Mouse (Mus musculus) bone marrow, adult 2 months (tissue): Measurements from ENCODE around the gene Plxna2. TPM values are rescaled to one million over a fixed set of nuclear protein-coding genes. Genes with fewer than 3 reads are reported as not detected.

Source experiments
- H3K27ac ChIP-seq: fragments of 200-500 bp; 2 replicates; pipeline ENCODE4 v1.5.1; 2012; ENCODE audit warnings: low read depth, mild to moderate bottlenecking, control low read depth, inconsistent platforms, low read length; ENCODE audit not compliant: control insufficient read depth, poor library complexity, insufficient read depth
- H3K4me1 ChIP-seq: fragments of 200-500 bp; 2 replicates; pipeline ENCODE4 v1.6.1; 2011; ENCODE audit warnings: low read length; ENCODE audit not compliant: control insufficient read depth, insufficient read depth
- H3K4me3 ChIP-seq: fragments of 200-500 bp; replicated peaks from 2 replicates; pipeline ENCODE3; 2011; ENCODE audit warnings: mild to moderate bottlenecking, low read depth, low read length, control low read depth; ENCODE audit not compliant: control insufficient read depth
- CTCF ChIP-seq: fragments of 200-500 bp; IDR thresholded peaks from 2 replicates; pipeline ENCODE4 v1.5.1; 2011; ENCODE audit warnings: low read length, control low read depth; ENCODE audit not compliant: control insufficient read depth, insufficient read depth
- POLR2A ChIP-seq: fragments of 200-500 bp; IDR thresholded peaks from 2 replicates; pipeline ENCODE4 v1.6.1; 2011; ENCODE audit warnings: low read depth, mild to moderate bottlenecking, control low read depth, low read length, borderline replicate concordance; ENCODE audit not compliant: control insufficient read depth
- WGBS: fragments of 180-500 bp; shearing (Covaris S2); methylation state at CpG from one replicate; pipeline ENCODE4 v1.1.7; 2018; 5-methylcytosine and 5-hydroxymethylcytosine counted together
- polyA plus RNA-seq: library from polyadenylated mRNA; stranded (reverse); fragments of >200 nt; gene quantifications from 2 replicates; pipeline ENCODE4 v1.2.4, GENCODE M21; 2011; ENCODE audit warnings: low replicate concordance; ENCODE audit not compliant: missing spikeins, insufficient read depth, insufficient read length

The Plxna2 gene
- polyA plus RNA-seq, 1 experiment = 0.80 TPM

- Histone ChIP-seq H3K4me3 (no peak overlapping the region), H3K4me1 (no peaks in the 10 kb centered on the region), H3K27ac (no peak overlapping the region)
- no peak for TF ChIP-seq CTCF
- no peak for TF ChIP-seq POLR2A
- 80% methylated on average over 5 of the region's 5 CpGs for WGBS
These were observed 24.9 kb upstream of the Plxna2 start for GRCm38 (mm10) chr1:194593155-194593554.

- 42% methylated on average over 5 of the region's 5 CpGs for WGBS
- H3K4me3 ChIP-seq = no peak overlapping the region
- TF ChIP-seq POLR2A (no peak), CTCF (no peak)
These were observed 10.4 kb upstream of the Plxna2 start for GRCm38 (mm10) chr1:194607406-194608261.

GRCm38 (mm10) chr1:194610516-194610915, 7.5 kb upstream of the Plxna2 start:
- no peak for TF ChIP-seq CTCF
- TF ChIP-seq POLR2A = no peak
- H3K4me3 ChIP-seq = no peak overlapping the region
- 31% methylated on average over 2 of the region's 2 CpGs for WGBS
- H3K4me1 ChIP-seq = no peaks in the 10 kb centered on the region
- no peak overlapping the region for H3K27ac ChIP-seq

More at GRCm38 (mm10) chr1:194607406-194608261, 10.4 kb upstream of the Plxna2 start:
- H3K4me1 ChIP-seq = no peaks in the 10 kb centered on the region
- no peak overlapping the region for H3K27ac ChIP-seq

- H3K4me1 ChIP-seq = no peaks in the 10 kb centered on the region
- TF ChIP-seq POLR2A (no peak), CTCF (no peak)
- 65% methylated on average over 1 of the region's 1 CpGs for WGBS
- H3K27ac ChIP-seq = no peak overlapping the region
- no peak overlapping the region for H3K4me3 ChIP-seq
These were observed 5.4 kb upstream of the Plxna2 start for GRCm38 (mm10) chr1:194612628-194613027.

- Histone ChIP-seq H3K4me1 (no peaks in the 10 kb centered on the region), H3K27ac (no peak overlapping the region), H3K4me3 (no peak overlapping the region)
- no peak for TF ChIP-seq POLR2A
- TF ChIP-seq CTCF = no peak
- WGBS = 81% methylated on average over 2 of the region's 2 CpGs
These were observed 4.7 kb upstream of the Plxna2 start for GRCm38 (mm10) chr1:194613271-194613834.

GRCm38 (mm10) chr1:194613923-194614830, 3.8 kb upstream of the Plxna2 start:
- H3K4me3 ChIP-seq = no peak overlapping the region
- no peak overlapping the region for H3K27ac ChIP-seq
- WGBS = 78% methylated on average over 5 of the region's 5 CpGs
- no peak for TF ChIP-seq POLR2A
- no peak for TF ChIP-seq CTCF
- no peaks in the 10 kb centered on the region for H3K4me1 ChIP-seq

GRCm38 (mm10) chr1:194616136-194616535, 1.9 kb upstream of the Plxna2 start:
- Histone ChIP-seq H3K4me3 (no peak overlapping the region), H3K4me1 (no peaks in the 10 kb centered on the region), H3K27ac (no peak overlapping the region)
- 84% methylated on average over 1 of the region's 1 CpGs for WGBS
- TF ChIP-seq POLR2A = no peak
- TF ChIP-seq CTCF = no peak
